Mouse (Mus musculus): ENCODE results near the gene Bcl6b. TPM values are rescaled to one million over a fixed set of nuclear protein-coding genes. Genes with fewer than 3 reads are reported as not detected.

Bcl6b gene
- total RNA-seq (2021), result 10 to 100 TPM in 1 of 2 experiments, 1 to 10 TPM in 1; 7.4 to 22.5 TPM
- long read RNA-seq, experiment 1, transcript Bcl6b-201 (9 exons, 3,366 nt), result major isoform, 6 of 7 reads
- long read RNA-seq, experiment 1, partial matches to known transcripts, result 1 of 7 reads
- long read RNA-seq, experiment 1, other reads (novel, unspliced or antisense), result 0 of 7 reads
- long read RNA-seq, experiment 2, partial matches to known transcripts, result 0 of 3 reads
- long read RNA-seq, experiment 2, other reads (novel, unspliced or antisense), result 3 of 3 reads

GRCm38 (mm10) chr11:70229260-70230010, at the start of gene Bcl6b:
TSS of gene Bcl6b (minus strand) at chr11:70229798.
- no peak for DNase-seq (ENCODE audit: low spot score in 2 of 2)

- no peak for DNase-seq (ENCODE audit: low spot score in 2 of 2)
Observed at GRCm38 (mm10) chr11:70278961-70279360, 49.4 kb upstream of the Bcl6b start.

- no peak for DNase-seq (ENCODE audit: low spot score in 2 of 2)
Observed at GRCm38 (mm10) chr11:70271641-70272040, 42.0 kb upstream of the Bcl6b start.

- no peak for DNase-seq (ENCODE audit: low spot score in 2 of 2)
Observed at GRCm38 (mm10) chr11:70266405-70266804, 36.8 kb upstream of the Bcl6b start.

- no peak for DNase-seq (ENCODE audit: low spot score in 2 of 2)
Observed at GRCm38 (mm10) chr11:70265819-70266218, 36.2 kb upstream of the Bcl6b start.

GRCm38 (mm10) chr11:70265252-70265651, 35.7 kb upstream of the Bcl6b start:
- no peak for DNase-seq (ENCODE audit: low spot score in 2 of 2)

GRCm38 (mm10) chr11:70259035-70259434, 29.4 kb upstream of the Bcl6b start:
- no peak for DNase-seq (ENCODE audit: low spot score in 2 of 2)

- DNase-seq (ENCODE audit: low spot score in 2 of 2), result peak; percentile 48 to 51
Observed at GRCm38 (mm10) chr11:70254931-70255531, 25.4 kb upstream of the Bcl6b start, which contains the start of gene Alox12. TSS of gene Alox12 (minus strand) at chr11:70255353.

GRCm38 (mm10) chr11:70254337-70254736, 24.7 kb upstream of the Bcl6b start:
- DNase-seq (ENCODE audit: low spot score in 2 of 2), result no peak

- no peak for DNase-seq (ENCODE audit: low spot score in 2 of 2)
Observed at GRCm38 (mm10) chr11:70251853-70252252, 22.3 kb upstream of the Bcl6b start.

- DNase-seq (ENCODE audit: low spot score in 2 of 2), result no peak
Observed at GRCm38 (mm10) chr11:70250150-70250549, 20.6 kb upstream of the Bcl6b start.

GRCm38 (mm10) chr11:70247136-70247845, 17.7 kb upstream of the Bcl6b start:
- DNase-seq (ENCODE audit: low spot score in 2 of 2), result peak; percentile 74 to 77

- no peak for DNase-seq (ENCODE audit: low spot score in 2 of 2)
Observed at GRCm38 (mm10) chr11:70242591-70242990, 13.0 kb upstream of the Bcl6b start.

- peak; percentile 69 to 78 for DNase-seq (ENCODE audit: low spot score in 2 of 2)
Observed at GRCm38 (mm10) chr11:70239541-70240279, 10.1 kb upstream of the Bcl6b start, which contains the start of the genes Gm21988 and Rnasek. TSS of gene Gm21988 (minus strand) at chr11:70239830. TSS of gene Rnasek (minus strand) at chr11:70239842.

- DNase-seq (ENCODE audit: low spot score in 2 of 2), result no peak
Observed at GRCm38 (mm10) chr11:70238591-70239440, 9.2 kb upstream of the Bcl6b start.

- DNase-seq (ENCODE audit: low spot score in 2 of 2), result peak; percentile 98
Observed at GRCm38 (mm10) chr11:70237457-70238167, 8.0 kb upstream of the Bcl6b start, which contains the start of gene 0610010K14Rik. TSS of gene 0610010K14Rik (minus strand) at chr11:70237914.

- DNase-seq (ENCODE audit: low spot score in 2 of 2), result no peak
Observed at GRCm38 (mm10) chr11:70236717-70237116, 7.1 kb upstream of the Bcl6b start.

GRCm38 (mm10) chr11:70235254-70235900, 5.8 kb upstream of the Bcl6b start:
- DNase-seq (ENCODE audit: low spot score in 2 of 2), result no peak
